Mouse (Mus musculus): ENCODE results near the gene Pemt.

DNA sequence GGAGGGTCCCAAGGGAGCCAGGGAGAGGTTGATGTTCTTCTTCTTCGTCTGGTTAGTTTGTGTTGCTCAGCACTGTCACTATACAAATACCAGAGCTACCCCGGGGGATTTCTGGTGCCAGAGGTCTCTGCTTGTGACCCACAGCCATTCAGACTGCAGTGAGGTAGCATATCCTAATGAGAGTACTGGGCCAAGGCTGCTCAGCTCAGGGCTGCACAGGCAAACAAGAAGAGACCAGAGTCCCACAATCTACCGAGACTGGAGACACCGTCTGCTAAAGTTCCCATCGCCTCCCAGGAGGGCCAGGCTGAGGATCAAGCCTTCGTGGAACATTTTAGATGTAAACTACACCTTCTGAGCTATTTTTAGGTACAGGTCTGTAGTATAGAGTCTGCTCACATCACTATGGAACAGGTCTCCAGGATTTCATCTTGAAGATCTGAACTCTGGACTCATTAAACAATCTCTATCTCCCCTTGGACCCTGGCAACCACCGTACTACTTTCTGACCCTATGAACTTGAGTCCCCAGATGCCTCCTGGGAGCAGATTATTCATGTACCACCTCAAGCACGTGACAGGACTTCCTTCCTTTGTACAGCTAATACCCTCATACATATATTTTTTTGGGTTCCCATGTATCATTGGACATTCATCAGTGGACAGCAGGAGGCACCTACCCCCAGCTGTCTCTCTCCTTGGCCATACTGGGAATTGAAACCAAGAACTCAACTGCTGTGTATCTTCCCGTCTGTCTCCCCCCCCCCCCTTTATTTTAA, 113.5 kb downstream of the Pemt start:
- no peak for TF ChIP-seq EP300 (IDR thresholded peaks at IDR 0.05; ENCODE audit: low read depth)
- no peak for TF ChIP-seq CTCF (IDR thresholded peaks at IDR 0.05; ENCODE audit: low read depth)

Data from liver, postnatal 0 days (tissue).